Mouse (Mus musculus): Measurements from ENCODE around the gene Rubcn.

- TF ChIP-seq POLR2A (IDR thresholded peaks at IDR 0.05; ENCODE audit: control insufficient read depth, low read depth, low read length) (peak; percentile 92), CTCF (IDR thresholded peaks at IDR 0.05; ENCODE audit: control insufficient read depth, insufficient read depth, insufficient replicate concordance, low read depth, low read length) (no peak)
These were observed 36.6 kb upstream of the Rubcn start, which contains the start of gene Lrch3 for GRCm38 (mm10) chr16:32913937-32914881.

All from testis, adult 2 months (tissue).